Mouse (Mus musculus): ENCODE measurements around the gene Vamp5. TPM values are rescaled to one million over a fixed set of nuclear protein-coding genes. Genes with fewer than 3 reads are reported as not detected.

The Vamp5 gene
- polyA plus RNA-seq, 1 experiment from 2014 or later: 7.6 TPM

DNA sequence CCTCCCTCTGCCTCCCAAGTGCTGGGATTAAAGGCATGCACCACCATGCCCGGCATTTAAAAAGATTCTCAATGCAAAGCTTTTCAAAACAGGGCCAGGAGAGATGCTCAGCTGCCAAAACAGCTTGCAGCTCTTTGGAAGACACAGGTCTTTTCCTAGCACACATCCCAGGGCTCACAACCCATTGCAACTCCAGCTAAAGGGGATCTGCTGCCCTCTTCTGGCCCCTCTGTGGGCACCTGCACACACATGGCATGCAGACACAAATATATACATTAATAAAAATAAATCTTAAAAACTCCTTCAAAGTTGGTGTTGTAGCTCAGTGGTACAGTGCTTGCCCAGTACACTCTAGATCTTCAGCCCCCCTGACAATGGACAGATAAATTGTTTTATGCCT is 29.7 kb upstream of the Vamp5 start:
- no peaks in the 10 kb centered on the region for H3K9me3 ChIP-seq
- H3K4me3 ChIP-seq (replicated peaks): no peak overlapping the region
- no peak overlapping the region for H3K9ac ChIP-seq
- H3K4me2 ChIP-seq: no peak overlapping the region
- H3K27ac ChIP-seq: no peak overlapping the region
- peaks cover 10% of the 10 kb centered on the region for H3K4me1 ChIP-seq
- 35% methylated on average over 1 of the region's 1 CpGs for WGBS
- 0 out of 2 replicates have a peak, but pooled peaks cover 4% of the 10 kb centered on the region for H3K27me3 ChIP-seq
- ATAC-seq (ENCODE audit: low FRiP score): no peak
- no peaks in the 10 kb centered on the region for H3K36me3 ChIP-seq (replicated peaks)

DNA sequence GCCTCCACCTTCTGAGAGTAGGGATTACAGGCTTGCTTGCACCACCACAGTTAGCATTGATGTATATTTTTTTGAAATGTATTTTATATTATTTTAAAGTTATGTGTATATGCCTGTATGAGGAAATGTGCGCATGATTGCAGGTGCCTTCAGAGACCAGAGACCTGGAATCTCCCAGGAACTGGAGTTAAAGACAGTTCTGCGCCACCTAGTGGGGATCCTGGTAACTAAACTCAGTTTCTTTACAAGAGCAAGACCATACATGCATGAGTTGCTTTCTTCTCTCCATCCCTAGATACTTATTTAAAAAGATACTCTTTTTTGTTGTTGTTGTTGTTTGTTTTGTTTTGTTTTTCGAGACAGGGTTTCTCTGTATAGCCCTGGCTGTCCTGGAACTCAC is 29.3 kb upstream of the Vamp5 start:
- H3K27ac ChIP-seq: no peak overlapping the region
- 19% methylated on average over 3 of the region's 3 CpGs for WGBS

DNA sequence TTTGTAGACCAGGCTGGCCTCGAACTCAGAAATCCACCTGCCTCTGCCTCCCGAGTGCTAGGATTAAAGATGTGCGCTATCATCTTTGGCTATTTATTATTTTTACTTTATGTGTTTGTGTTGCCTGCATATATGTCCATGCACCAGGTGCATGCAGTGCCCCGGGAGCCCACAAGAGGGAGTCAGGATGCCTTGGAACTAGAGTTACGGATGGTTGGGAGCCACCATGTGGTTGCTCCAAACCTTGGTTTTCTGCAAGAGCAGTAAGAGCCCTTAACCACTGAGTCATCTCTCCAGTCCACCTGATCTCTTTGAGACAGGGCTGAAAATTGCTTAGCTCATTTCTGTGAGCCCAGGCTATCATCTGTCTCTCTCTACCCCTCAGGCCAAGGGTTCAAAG is 26.9 kb upstream of the Vamp5 start:
- peak; percentile 46; the same call in 1 of the 2 replicates for ATAC-seq (ENCODE audit: low FRiP score)
- H3K36me3 ChIP-seq (replicated peaks): no peaks in the 10 kb centered on the region
- H3K4me2 ChIP-seq: no peak overlapping the region
- H3K27ac ChIP-seq: no peak overlapping the region
- 3% methylated on average over 5 of the region's 5 CpGs for WGBS
- no peaks in the 10 kb centered on the region for H3K4me1 ChIP-seq
- no peaks in the 10 kb centered on the region for H3K9me3 ChIP-seq
- H3K4me3 ChIP-seq (replicated peaks): no peak overlapping the region
- 0 out of 2 replicates have a peak, but pooled peaks cover 4% of the 10 kb centered on the region for H3K27me3 ChIP-seq
- H3K9ac ChIP-seq: no peak overlapping the region

More for the DNA sequence above, 29.3 kb upstream of the Vamp5 start:
- Histone ChIP-seq H3K27me3 (0 out of 2 replicates have a peak, but pooled peaks cover 4% of the 10 kb centered on the region), H3K36me3 (replicated peaks) (no peaks in the 10 kb centered on the region), H3K9ac (no peak overlapping the region), H3K4me1 (peaks cover 6% of the 10 kb centered on the region), H3K4me3 (replicated peaks) (no peak overlapping the region), H3K4me2 (no peak overlapping the region), H3K9me3 (no peaks in the 10 kb centered on the region)
- ATAC-seq (ENCODE audit: low FRiP score): no peak

DNA sequence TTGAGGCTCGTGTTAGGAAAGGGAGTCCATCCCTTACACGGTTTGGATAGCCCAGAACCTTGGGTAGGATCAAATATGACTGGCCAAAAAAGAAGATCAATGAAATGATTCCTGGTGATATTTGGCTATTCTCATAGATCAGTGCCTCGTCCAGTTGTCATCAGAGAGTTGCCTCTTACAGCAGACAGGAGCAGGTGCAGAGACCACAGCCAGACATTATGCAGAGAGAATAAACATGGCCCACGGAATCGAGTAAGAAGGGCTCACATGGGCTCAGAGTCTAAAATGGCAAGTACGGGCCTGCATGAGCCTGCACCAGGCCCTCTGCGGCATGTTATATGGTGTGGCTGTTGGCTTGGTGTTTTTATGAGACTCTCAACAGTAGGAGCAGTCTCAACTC is 25.1 kb upstream of the Vamp5 start:
- no peak for ATAC-seq (ENCODE audit: low FRiP score)
- Histone ChIP-seq H3K9me3 (no peaks in the 10 kb centered on the region), H3K36me3 (replicated peaks) (no peaks in the 10 kb centered on the region), H3K27ac (no peak overlapping the region), H3K9ac (no peak overlapping the region), H3K27me3 (no peaks in the 10 kb centered on the region), H3K4me2 (no peak overlapping the region), H3K4me1 (no peaks in the 10 kb centered on the region), H3K4me3 (replicated peaks) (no peak overlapping the region)
- 84% methylated on average over 7 of the region's 7 CpGs for WGBS

DNA sequence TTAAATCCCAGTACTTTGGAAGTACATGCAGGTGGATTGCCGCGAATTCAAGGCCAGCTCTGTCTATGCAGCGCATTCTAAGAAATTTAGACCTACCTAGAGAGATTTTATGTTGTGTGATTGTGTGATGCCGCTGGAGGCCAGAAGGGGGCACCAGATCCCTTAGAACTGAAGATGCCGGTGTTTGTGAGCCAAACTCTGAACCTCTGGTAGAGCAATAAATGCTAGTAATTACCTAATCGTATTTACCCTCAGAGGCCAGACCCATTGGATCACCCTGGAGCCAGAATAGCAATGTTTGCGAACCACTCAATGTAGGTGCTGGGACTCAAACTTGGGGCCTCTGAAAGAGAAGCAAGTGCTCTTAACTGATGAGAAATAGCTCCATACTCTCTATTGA is 21.6 kb upstream of the Vamp5 start:
- Histone ChIP-seq H3K9me3 (no peaks in the 10 kb centered on the region), H3K4me1 (no peaks in the 10 kb centered on the region), H3K9ac (no peak overlapping the region), H3K27me3 (no peaks in the 10 kb centered on the region), H3K27ac (no peak overlapping the region), H3K4me3 (replicated peaks) (no peak overlapping the region), H3K4me2 (no peak overlapping the region), H3K36me3 (replicated peaks) (no peaks in the 10 kb centered on the region)
- no peak for ATAC-seq (ENCODE audit: low FRiP score)
- 23% methylated on average over 7 of the region's 7 CpGs for WGBS

DNA sequence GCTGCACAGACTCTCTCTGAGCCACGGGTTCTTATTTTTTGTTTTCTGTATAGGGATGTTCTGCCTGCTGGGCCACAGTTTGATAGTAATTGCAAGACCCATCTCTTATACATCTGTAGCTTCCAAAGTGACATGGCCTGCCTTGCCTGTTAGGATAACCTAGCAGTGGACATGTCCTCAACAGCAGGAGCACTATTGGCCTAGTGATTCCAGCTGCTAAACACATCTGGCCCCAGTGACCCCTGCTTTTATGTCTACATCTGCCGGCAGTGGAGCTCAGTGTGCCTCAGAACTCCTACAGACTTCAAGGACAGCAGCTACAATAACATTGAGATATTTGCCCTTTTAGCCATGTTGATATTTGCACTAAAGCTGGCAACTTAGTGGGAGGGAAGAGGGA is 19.7 kb upstream of the Vamp5 start:
- Histone ChIP-seq H3K36me3 (replicated peaks) (no peaks in the 10 kb centered on the region), H3K9me3 (no peaks in the 10 kb centered on the region), H3K4me2 (no peak overlapping the region), H3K4me1 (no peaks in the 10 kb centered on the region), H3K4me3 (replicated peaks) (no peak overlapping the region), H3K9ac (no peak overlapping the region), H3K27me3 (no peaks in the 10 kb centered on the region), H3K27ac (no peak overlapping the region)
- ATAC-seq (ENCODE audit: low FRiP score): no peak
- 68% methylated on average over 2 of the region's 2 CpGs for WGBS

DNA sequence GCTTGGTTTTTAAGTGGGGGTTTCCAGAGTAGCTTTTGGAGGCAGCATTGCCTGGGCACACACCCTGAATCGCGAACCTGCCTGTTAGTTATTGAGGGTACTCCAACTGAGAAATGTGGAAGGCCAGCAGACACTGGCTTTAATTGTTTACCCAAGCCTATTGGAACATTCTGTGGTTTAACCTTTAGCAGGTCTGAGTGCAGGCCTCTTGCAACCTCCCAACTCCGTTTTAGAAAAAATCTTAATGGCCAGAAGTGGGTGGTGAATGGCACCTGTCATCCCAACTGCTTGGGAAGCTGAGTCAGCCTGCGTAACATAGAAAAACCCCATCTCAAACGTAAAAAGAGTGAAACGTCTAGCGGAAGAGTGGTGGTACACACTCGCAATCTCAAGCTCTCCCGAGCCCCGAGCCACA is 16.6 kb upstream of the Vamp5 start:
- Histone ChIP-seq H3K4me1 (no peaks in the 10 kb centered on the region), H3K9me3 (no peaks in the 10 kb centered on the region), H3K27me3 (no peaks in the 10 kb centered on the region), H3K36me3 (replicated peaks) (no peaks in the 10 kb centered on the region), H3K27ac (no peak overlapping the region), H3K4me2 (no peak overlapping the region), H3K9ac (no peak overlapping the region), H3K4me3 (replicated peaks) (no peak overlapping the region)
- no peak for ATAC-seq (ENCODE audit: low FRiP score)
- WGBS: 83% methylated on average over 10 of the region's 10 CpGs

DNA sequence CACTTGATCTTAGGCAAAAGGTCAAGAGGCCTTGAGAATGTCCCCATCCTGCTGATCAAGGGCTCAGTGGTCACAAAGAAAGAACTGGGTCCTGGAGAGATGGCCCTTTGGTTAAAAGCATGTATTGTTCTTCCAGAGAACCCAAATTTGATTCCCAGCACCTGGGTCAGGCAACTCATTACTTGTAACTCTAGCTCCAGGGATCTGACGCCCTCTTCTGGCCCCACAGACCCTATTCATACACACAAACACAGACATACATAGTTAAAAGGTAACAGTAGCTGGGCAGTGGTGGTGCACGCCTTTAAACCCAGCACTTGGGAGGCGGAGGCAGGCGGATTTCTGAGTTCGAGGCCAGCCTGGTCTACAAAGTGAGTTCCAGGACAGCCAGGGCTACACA is 12.1 kb upstream of the Vamp5 start:
- no peak for ATAC-seq (ENCODE audit: low FRiP score)
- Histone ChIP-seq H3K27ac (no peak overlapping the region), H3K9me3 (no peaks in the 10 kb centered on the region), H3K27me3 (peaks cover 17% of the 10 kb centered on the region; the same call in 1 of the 2 replicates), H3K4me3 (replicated peaks) (no peak overlapping the region), H3K36me3 (replicated peaks) (no peaks in the 10 kb centered on the region), H3K9ac (no peak overlapping the region), H3K4me2 (no peak overlapping the region), H3K4me1 (peaks cover 17% of the 10 kb centered on the region)
- WGBS: 90% methylated on average over 5 of the region's 5 CpGs

DNA sequence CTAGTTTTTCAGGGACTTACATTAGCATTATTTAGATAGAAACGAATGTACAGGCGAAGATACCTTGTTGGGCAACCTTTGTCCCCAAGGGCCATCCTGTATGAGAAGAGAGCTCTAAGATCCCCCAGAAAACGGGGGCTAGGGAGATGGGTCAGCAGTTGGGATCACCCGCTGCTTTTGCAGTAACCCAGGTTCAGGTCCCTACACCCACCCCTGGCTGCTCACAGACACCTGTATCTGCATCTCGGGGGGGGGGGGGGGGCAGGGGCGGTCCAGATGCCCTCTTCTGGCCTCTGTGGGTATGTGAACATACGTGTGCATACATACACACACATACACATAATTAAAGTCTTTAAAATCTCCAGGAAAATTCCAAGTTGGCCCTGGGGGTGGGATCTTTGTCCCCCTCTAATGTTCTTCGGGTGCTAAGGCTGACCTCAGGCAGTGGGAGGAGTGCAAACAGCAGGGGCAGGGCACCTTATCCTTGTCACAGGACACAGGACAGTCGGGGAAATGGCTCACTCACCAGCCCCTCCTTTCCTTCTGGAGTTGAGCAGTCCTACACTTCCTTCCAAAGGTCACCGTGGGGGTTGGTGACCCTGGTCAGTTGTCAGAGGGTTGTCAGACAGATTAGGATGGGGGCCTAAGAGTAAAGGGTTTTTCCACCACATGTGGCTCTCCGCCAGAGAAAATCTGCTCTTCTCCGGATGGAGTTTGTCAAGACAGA is 10.7 kb upstream of the Vamp5 start:
- H3K9me3 ChIP-seq: no peaks in the 10 kb centered on the region
- no peak overlapping the region; the same call in 1 of the 2 replicates for H3K9ac ChIP-seq
- peak overlapping the region; percentile 41; the same call in 1 of the 2 replicates for H3K4me3 ChIP-seq (replicated peaks)
- H3K4me2 ChIP-seq: peak overlapping the region; percentile 65
- H3K36me3 ChIP-seq (replicated peaks): no peaks in the 10 kb centered on the region
- H3K4me1 ChIP-seq: peaks cover 17% of the 10 kb centered on the region
- no peak overlapping the region for H3K27ac ChIP-seq
- ATAC-seq (ENCODE audit: low FRiP score): no peak
- peaks cover 17% of the 10 kb centered on the region; the same call in 1 of the 2 replicates for H3K27me3 ChIP-seq
- WGBS: 22% methylated on average over 12 of the region's 12 CpGs

DNA sequence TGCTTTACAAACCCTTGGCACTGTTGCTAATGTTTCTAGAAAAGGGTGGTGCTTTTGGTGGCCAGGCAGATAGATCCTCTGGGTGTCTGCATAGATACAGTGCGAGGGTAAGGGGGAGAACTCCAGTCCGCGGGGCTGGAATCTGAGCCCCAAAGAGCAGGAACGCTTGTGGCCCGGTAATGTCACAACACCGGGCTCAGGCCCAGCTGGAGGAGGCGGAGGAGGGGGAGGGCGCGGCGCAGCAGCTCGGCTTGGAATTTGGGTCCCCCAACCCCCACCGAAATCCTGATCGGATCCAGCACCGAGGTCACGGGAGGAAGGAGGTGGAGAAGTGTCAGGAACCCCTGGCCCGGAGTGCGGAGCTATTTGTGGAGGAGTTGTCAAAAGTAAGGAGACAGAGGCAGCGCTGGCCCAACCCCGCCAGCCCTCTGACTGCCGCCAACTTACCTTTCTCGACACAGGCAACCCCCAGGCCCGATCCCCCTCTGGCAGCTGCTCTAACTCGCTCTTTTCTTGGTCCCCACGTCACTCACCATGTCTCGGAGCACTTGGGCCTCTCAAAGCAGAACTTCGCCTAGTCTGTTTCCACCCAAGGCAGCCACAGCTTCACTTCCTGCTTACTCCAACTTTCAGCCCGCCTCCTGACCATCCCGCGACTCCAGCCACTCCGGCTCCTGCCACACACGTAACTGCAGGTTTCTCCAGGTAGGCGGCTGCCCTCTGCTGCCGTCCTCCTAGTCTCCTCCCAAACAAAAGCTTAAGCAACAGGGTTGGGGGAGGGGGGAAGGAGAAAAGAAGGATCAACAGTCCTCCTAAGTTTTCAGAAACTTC is 9.9 kb upstream of the Vamp5 start, which contains the start of gene Vamp8:
Gene Vamp8 (minus strand): TSS at position 763 of the 831 bp plus-strand sequence.
- ATAC-seq (ENCODE audit: low FRiP score): 0 out of 2 replicates have a peak, but pooled peaks have one; percentile 36
- Histone ChIP-seq H3K27ac (0 out of 2 replicates have a peak within 1 kb of the TSS, but pooled peaks have one; percentile 47), H3K9me3 (no peaks in the 10 kb centered on the region), H3K4me1 (peaks cover 17% of the 10 kb centered on the region), H3K27me3 (peaks cover 17% of the 10 kb centered on the region; the same call in 1 of the 2 replicates), H3K9ac (peak within 1 kb of the TSS; percentile 57), H3K4me2 (peak within 1 kb of the TSS; percentile 65), H3K4me3 (replicated peaks) (peak within 1 kb of the TSS; percentile 41), H3K36me3 (replicated peaks) (no peaks in the 10 kb centered on the region)
- WGBS: under 1% methylated on average over 32 of the region's 33 CpGs

DNA sequence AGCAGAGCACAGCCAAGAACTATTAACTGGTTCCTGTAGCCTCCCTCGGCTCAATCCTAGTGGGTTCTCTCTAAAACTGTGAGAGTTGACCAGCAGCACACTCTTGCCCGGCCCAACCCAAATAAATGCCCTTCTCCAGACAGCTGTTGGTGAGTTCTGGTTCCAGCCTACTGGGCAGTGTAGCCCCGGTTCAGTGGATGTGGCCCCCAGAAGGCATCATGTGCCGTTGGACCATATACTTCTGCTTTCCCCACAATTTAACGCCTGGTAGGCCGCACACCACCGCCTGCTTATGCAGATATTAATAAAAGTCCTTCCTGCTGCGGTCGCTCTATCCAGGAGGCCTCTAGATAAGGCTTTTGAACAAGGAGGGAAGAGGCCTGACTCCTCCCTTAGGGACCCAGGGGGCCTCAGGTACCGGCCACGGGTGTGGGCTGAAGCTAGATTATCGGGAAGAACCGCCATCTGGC is 9.2 kb upstream of the Vamp5 start:
- peaks cover 17% of the 10 kb centered on the region for H3K4me1 ChIP-seq
- WGBS: 36% methylated on average over 13 of the region's 13 CpGs
- H3K4me3 ChIP-seq (replicated peaks): peak overlapping the region; percentile 41
- peaks cover 17% of the 10 kb centered on the region; the same call in 1 of the 2 replicates for H3K27me3 ChIP-seq
- ATAC-seq (ENCODE audit: low FRiP score): no peak
- H3K36me3 ChIP-seq (replicated peaks): no peaks in the 10 kb centered on the region
- H3K9ac ChIP-seq: peak overlapping the region; percentile 57; the same call in 1 of the 2 replicates
- no peaks in the 10 kb centered on the region for H3K9me3 ChIP-seq
- no peak overlapping the region for H3K27ac ChIP-seq
- peak overlapping the region; percentile 65 for H3K4me2 ChIP-seq

DNA sequence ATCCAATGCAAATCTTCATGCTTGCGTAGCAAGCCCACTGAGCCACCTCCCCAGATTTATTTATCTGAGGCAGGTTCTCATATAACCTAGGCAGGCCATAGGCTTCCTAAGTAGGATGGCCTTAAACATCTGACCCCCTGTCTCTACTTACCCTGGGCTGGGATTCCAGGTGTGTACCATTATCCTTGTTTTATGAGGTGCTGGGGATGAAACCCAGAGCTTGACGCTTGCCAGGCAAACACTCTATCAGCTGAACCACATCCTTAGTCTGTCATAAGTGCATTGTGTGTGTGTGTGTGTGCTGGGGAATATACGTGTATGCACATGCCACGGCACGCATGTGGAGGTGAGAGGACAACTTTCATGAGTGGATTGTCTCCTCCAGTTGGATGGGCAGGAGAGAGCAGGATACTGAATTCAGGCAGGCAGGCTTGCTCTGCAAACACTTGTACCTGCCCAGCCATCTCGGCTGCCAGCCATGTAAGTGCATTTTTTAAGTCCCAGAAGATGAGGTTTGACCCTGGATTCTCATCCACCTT is 8.6 kb upstream of the Vamp5 start:
- Histone ChIP-seq H3K36me3 (replicated peaks) (no peaks in the 10 kb centered on the region), H3K9ac (no peak overlapping the region), H3K27ac (no peak overlapping the region), H3K4me2 (no peak overlapping the region), H3K4me3 (replicated peaks) (no peak overlapping the region), H3K9me3 (no peaks in the 10 kb centered on the region), H3K4me1 (peaks cover 17% of the 10 kb centered on the region), H3K27me3 (peaks cover 17% of the 10 kb centered on the region; the same call in 1 of the 2 replicates)
- 90% methylated on average over 6 of the region's 6 CpGs for WGBS
- ATAC-seq (ENCODE audit: low FRiP score): no peak

Data from forebrain, embryonic 12.5 days (tissue).